Mouse (Mus musculus): Measurements from ENCODE around the gene Etv6. TPM values are rescaled to one million over a fixed set of nuclear protein-coding genes. Genes with fewer than 3 reads are reported as not detected.
A peak's percentile ranks its signal among the peaks of the same experiment; 100 is the strongest.

Etv6 gene
- polyA plus RNA-seq, 1 experiment from 2014 or later: 6.9 TPM

GRCm38 (mm10) chr6:134046136-134046535, 10.6 kb downstream of the Etv6 start:
- Histone ChIP-seq H3K4me2 (replicated peaks) (no peak overlapping the region), H3K9me3 (no peaks in the 10 kb centered on the region), H3K27ac (no peak overlapping the region), H3K9ac (replicated peaks) (no peak overlapping the region), H3K4me3 (replicated peaks) (no peak overlapping the region), H3K4me1 (replicated peaks) (peaks cover 50% of the 10 kb centered on the region), H3K27me3 (no peaks in the 10 kb centered on the region), H3K36me3 (no peaks in the 10 kb centered on the region)
- no peak for ATAC-seq
- WGBS: 39% methylated on average over 5 of the region's 5 CpGs

GRCm38 (mm10) chr6:134047249-134047648, 11.7 kb downstream of the Etv6 start:
- WGBS: 64% methylated on average over 5 of the region's 5 CpGs
- H3K4me3 ChIP-seq (replicated peaks): no peak overlapping the region
- no peaks in the 10 kb centered on the region for H3K36me3 ChIP-seq
- no peaks in the 10 kb centered on the region for H3K27me3 ChIP-seq
- no peak overlapping the region for H3K9ac ChIP-seq (replicated peaks)
- H3K27ac ChIP-seq: no peak overlapping the region
- peaks cover 39% of the 10 kb centered on the region for H3K4me1 ChIP-seq (replicated peaks)
- H3K4me2 ChIP-seq (replicated peaks): no peak overlapping the region
- no peaks in the 10 kb centered on the region for H3K9me3 ChIP-seq
- ATAC-seq: no peak

DNA sequence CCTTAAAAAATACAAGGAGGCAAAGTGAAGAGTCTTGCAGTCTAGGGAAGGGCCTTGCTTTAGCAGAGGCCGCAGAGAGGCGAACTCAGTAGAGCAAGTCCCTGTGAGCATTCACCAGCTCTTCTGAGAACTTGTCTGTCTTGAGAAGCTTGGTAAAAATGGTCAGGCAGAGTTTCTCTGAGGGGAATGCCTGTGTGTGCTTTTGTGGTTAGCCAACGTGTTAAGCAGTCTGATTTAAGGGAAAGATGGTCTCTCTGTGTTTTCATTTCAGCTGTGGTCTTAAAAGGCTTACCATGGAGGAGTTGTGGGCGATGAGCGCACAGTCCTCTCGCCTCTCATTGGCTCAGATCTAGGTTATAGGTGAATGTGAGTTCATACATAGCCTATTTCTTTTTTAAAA, 12.5 kb downstream of the Etv6 start:
- 94% methylated on average over 6 of the region's 6 CpGs for WGBS

DNA sequence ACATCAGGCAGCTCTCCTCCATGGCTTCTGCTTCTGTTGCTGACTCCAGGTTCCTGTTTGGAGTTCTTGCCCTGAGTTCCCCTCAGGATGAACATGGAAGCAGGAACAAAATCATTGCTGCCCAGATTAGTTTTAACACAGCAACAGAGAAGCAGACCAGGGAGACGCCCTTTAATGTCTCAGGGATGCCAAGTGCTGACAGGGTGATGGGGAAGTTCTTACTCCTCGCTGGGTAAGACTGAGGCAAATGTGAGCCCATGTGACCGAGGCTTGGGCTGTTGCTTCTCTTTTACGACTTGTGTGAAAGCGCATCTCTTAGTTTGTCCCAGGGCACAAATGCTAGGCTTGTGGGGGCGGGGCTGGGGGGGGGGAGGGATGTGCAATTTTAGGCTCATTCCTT, 13.5 kb downstream of the Etv6 start:
- Histone ChIP-seq H3K4me2 (replicated peaks) (no peak overlapping the region), H3K36me3 (no peaks in the 10 kb centered on the region), H3K9ac (replicated peaks) (no peak overlapping the region), H3K4me1 (replicated peaks) (peaks cover 28% of the 10 kb centered on the region), H3K4me3 (replicated peaks) (no peak overlapping the region), H3K9me3 (no peaks in the 10 kb centered on the region), H3K27me3 (no peaks in the 10 kb centered on the region), H3K27ac (no peak overlapping the region)
- 92% methylated on average over 6 of the region's 6 CpGs for WGBS
- no peak for ATAC-seq

More for the DNA sequence above, 12.5 kb downstream of the Etv6 start:
- no peak for ATAC-seq
- Histone ChIP-seq H3K4me2 (replicated peaks) (no peak overlapping the region), H3K27ac (no peak overlapping the region), H3K27me3 (no peaks in the 10 kb centered on the region), H3K4me3 (replicated peaks) (no peak overlapping the region), H3K9me3 (no peaks in the 10 kb centered on the region), H3K36me3 (no peaks in the 10 kb centered on the region), H3K4me1 (replicated peaks) (peaks cover 36% of the 10 kb centered on the region), H3K9ac (replicated peaks) (no peak overlapping the region)

DNA sequence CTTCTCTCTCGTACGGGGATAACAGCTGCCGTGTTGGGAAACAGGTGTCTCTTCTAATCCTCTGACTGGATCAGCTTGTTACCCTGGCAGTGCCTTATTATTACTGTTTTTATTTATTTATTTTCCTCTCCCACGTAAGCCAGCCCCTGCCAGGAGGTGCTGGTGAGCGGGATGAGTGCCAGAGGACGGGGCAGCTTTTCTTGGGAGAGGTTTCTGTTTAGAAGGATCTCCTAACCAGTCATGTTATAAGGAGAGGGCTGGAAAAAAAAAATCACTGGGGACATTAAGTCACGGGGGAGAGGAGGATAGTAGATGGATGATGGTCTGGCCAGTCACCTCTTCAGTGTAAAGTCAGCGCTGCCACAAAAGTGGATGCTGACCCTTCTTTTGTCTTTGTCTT, 15.0 kb downstream of the Etv6 start:
- H3K27ac ChIP-seq: no peak overlapping the region
- 90% methylated on average over 8 of the region's 8 CpGs for WGBS
- no peak for ATAC-seq
- H3K4me3 ChIP-seq (replicated peaks): no peak overlapping the region
- H3K36me3 ChIP-seq: no peaks in the 10 kb centered on the region
- peaks cover 14% of the 10 kb centered on the region for H3K4me1 ChIP-seq (replicated peaks)
- H3K4me2 ChIP-seq (replicated peaks): no peak overlapping the region
- no peaks in the 10 kb centered on the region for H3K9me3 ChIP-seq
- H3K27me3 ChIP-seq: no peaks in the 10 kb centered on the region
- H3K9ac ChIP-seq (replicated peaks): no peak overlapping the region

DNA sequence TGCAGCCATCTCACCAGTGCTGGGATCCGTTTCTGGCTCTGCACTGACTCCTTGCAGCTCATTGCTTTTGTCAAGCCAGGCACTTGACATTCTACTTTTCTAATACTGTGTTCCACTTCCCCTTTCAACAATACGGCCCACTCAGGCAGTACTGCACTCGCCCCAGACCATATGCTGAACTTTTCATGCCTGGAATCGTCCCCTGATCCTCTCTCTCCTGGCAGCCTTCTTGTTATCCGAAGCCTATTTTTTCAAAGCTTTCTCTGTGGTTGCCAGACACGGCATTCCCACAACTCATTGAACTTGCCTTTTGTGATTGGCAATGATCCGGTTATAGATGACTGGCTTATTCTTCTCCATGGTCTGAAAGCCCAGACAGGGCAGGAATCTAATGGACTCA, 16.4 kb downstream of the Etv6 start:
- Histone ChIP-seq H3K27me3 (no peaks in the 10 kb centered on the region), H3K4me2 (replicated peaks) (no peak overlapping the region), H3K27ac (no peak overlapping the region), H3K4me1 (replicated peaks) (0 out of 2 replicates have a peak, but pooled peaks cover 3% of the 10 kb centered on the region), H3K9ac (replicated peaks) (no peak overlapping the region), H3K36me3 (no peaks in the 10 kb centered on the region), H3K9me3 (no peaks in the 10 kb centered on the region), H3K4me3 (replicated peaks) (no peak overlapping the region)
- WGBS: 52% methylated on average over 7 of the region's 7 CpGs
- ATAC-seq: no peak

DNA sequence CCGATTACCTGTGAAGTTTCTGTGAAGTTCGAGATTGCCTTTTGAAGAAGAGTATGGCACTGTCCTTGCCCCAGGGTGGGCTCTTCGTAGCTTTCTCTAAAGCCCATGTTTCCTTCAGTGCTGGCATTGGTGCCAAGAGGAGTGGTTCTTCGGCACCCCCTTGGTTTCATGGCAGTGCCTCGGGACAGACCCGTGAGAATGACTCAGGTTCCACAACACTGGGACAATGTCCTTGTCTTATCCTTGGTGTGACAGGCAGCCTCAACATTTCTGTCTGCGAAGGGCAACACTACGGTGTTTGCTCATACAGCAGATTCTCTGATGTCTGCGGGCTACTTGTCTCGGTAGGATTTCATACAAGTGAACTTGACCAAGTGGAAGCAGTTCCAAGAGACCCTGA, 17.6 kb downstream of the Etv6 start:
- 94% methylated on average over 10 of the region's 10 CpGs for WGBS
- no peak overlapping the region for H3K27ac ChIP-seq
- ATAC-seq: no peak
- H3K9me3 ChIP-seq: no peaks in the 10 kb centered on the region
- peaks cover 5% of the 10 kb centered on the region; the same call in 1 of the 2 replicates for H3K4me1 ChIP-seq (replicated peaks)
- no peak overlapping the region for H3K9ac ChIP-seq (replicated peaks)
- no peak overlapping the region for H3K4me2 ChIP-seq (replicated peaks)
- H3K36me3 ChIP-seq: no peaks in the 10 kb centered on the region
- H3K4me3 ChIP-seq (replicated peaks): no peak overlapping the region
- no peaks in the 10 kb centered on the region for H3K27me3 ChIP-seq

DNA sequence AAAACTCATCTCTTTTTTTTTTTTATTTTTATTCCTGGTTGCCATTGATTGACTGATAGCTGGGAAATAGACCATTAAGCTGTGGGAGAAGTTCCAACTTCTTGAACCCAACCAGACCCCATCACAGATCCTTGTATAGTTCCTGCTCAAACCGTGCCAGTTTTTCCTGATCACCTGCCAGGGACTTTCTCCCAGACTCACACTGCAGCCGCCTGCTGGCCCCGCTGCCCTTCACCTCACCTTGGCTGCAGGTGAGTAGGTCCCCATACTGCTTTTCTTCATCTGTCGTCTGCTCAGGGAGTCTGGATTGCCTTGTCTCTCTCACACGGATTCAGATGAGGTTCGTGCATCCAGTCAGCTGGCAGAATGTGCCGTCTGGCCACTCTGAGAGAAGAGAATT, 18.1 kb downstream of the Etv6 start:
- no peaks in the 10 kb centered on the region for H3K27me3 ChIP-seq
- peaks cover 9% of the 10 kb centered on the region for H3K4me1 ChIP-seq (replicated peaks)
- no peak overlapping the region for H3K9ac ChIP-seq (replicated peaks)
- no peaks in the 10 kb centered on the region for H3K36me3 ChIP-seq
- H3K4me3 ChIP-seq (replicated peaks): no peak overlapping the region
- H3K4me2 ChIP-seq (replicated peaks): no peak overlapping the region
- ATAC-seq: no peak
- WGBS: 89% methylated on average over 7 of the region's 7 CpGs
- no peak overlapping the region for H3K27ac ChIP-seq
- no peaks in the 10 kb centered on the region for H3K9me3 ChIP-seq

DNA sequence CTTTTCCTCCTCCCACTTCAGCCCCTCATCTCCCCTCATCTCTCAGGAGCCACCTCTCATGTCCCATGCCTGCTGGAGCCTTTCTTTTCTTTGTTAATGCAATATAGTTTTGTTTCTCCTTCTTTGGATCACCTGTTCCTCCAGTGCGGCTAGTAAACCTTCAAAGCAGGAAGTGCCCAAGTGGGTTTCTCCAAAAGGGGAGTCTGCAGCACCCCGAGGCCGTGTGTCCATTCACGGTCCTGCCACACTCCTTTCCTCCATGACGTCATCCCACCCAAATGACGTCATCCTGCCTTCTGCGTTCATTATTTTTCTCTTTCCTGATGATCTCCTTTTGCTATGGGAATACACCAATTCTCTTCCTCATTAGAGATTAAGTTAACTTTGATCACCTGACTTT, 20.1 kb downstream of the Etv6 start:
- WGBS: 89% methylated on average over 7 of the region's 7 CpGs
- H3K36me3 ChIP-seq: no peaks in the 10 kb centered on the region
- no peak overlapping the region for H3K9ac ChIP-seq (replicated peaks)
- peaks cover 25% of the 10 kb centered on the region for H3K4me1 ChIP-seq (replicated peaks)
- no peak overlapping the region for H3K4me3 ChIP-seq (replicated peaks)
- no peak for ATAC-seq
- no peaks in the 10 kb centered on the region for H3K27me3 ChIP-seq
- no peaks in the 10 kb centered on the region for H3K9me3 ChIP-seq
- H3K4me2 ChIP-seq (replicated peaks): no peak overlapping the region
- H3K27ac ChIP-seq: no peak overlapping the region

DNA sequence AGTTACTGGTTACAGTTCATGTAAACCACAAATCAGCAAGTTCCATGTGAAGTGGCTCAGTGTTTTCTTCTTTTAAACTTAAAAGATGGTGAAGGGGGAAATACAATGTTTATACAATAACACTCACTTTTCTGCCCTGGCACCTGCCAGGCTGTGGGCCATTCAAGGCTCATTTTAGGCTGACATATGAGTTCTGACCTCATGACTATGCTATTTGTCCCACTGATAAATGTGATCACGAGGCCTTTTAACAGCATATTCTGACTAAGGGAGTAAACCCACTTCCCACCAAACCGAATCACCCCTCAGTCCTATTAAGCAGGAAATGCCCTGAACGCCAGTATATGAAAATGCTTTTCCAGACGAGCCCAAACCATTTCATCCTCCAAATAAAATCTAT, 23.0 kb downstream of the Etv6 start:
- H3K9me3 ChIP-seq: no peaks in the 10 kb centered on the region
- 73% methylated on average over 4 of the region's 4 CpGs for WGBS
- no peak overlapping the region for H3K27ac ChIP-seq
- H3K36me3 ChIP-seq: no peaks in the 10 kb centered on the region
- no peak overlapping the region for H3K9ac ChIP-seq (replicated peaks)
- ATAC-seq: no peak
- peaks cover 28% of the 10 kb centered on the region for H3K4me1 ChIP-seq (replicated peaks)
- H3K4me2 ChIP-seq (replicated peaks): no peak overlapping the region
- no peak overlapping the region for H3K4me3 ChIP-seq (replicated peaks)
- no peaks in the 10 kb centered on the region for H3K27me3 ChIP-seq

GRCm38 (mm10) chr6:134058886-134059551, 23.5 kb downstream of the Etv6 start:
- peak; percentile 68 for ATAC-seq
- Histone ChIP-seq H3K4me2 (replicated peaks) (no peak overlapping the region), H3K4me1 (replicated peaks) (peaks cover 28% of the 10 kb centered on the region), H3K9ac (replicated peaks) (no peak overlapping the region), H3K9me3 (no peaks in the 10 kb centered on the region), H3K27ac (no peak overlapping the region), H3K36me3 (no peaks in the 10 kb centered on the region), H3K27me3 (no peaks in the 10 kb centered on the region), H3K4me3 (replicated peaks) (no peak overlapping the region)
- 58% methylated on average over 10 of the region's 10 CpGs for whole genome bisulfite sequencing

GRCm38 (mm10) chr6:134059552-134059891, 24.0 kb downstream of the Etv6 start:
- H3K9me3 ChIP-seq: no peaks in the 10 kb centered on the region
- H3K36me3 ChIP-seq: no peaks in the 10 kb centered on the region
- no peak overlapping the region for H3K4me3 ChIP-seq (replicated peaks)
- no peak overlapping the region for H3K4me2 ChIP-seq (replicated peaks)
- peaks cover 28% of the 10 kb centered on the region for H3K4me1 ChIP-seq (replicated peaks)
- H3K9ac ChIP-seq (replicated peaks): no peak overlapping the region
- ATAC-seq: no peak; the same call in none of the 2 replicates
- no peak overlapping the region for H3K27ac ChIP-seq
- WGBS: 73% methylated on average over 10 of the region's 10 CpGs
- no peaks in the 10 kb centered on the region for H3K27me3 ChIP-seq

GRCm38 (mm10) chr6:134060036-134060435, 24.5 kb downstream of the Etv6 start:
- Histone ChIP-seq H3K4me2 (replicated peaks) (no peak overlapping the region), H3K9ac (replicated peaks) (no peak overlapping the region), H3K9me3 (no peaks in the 10 kb centered on the region), H3K27me3 (no peaks in the 10 kb centered on the region), H3K4me3 (replicated peaks) (no peak overlapping the region), H3K36me3 (no peaks in the 10 kb centered on the region), H3K27ac (no peak overlapping the region), H3K4me1 (replicated peaks) (peaks cover 28% of the 10 kb centered on the region)
- 69% methylated on average over 9 of the region's 9 CpGs for WGBS
- ATAC-seq: no peak

Data from midbrain, embryonic 13.5 days (tissue).